Mouse (Mus musculus): ENCODE measurements at regions not wholly inside any gene's neighbourhood (a gene's known extent, or its start where the extent isn't known, plus 50 kb on each side); places are given as distances from the start of the nearest gene placed in this dataset.

DNA sequence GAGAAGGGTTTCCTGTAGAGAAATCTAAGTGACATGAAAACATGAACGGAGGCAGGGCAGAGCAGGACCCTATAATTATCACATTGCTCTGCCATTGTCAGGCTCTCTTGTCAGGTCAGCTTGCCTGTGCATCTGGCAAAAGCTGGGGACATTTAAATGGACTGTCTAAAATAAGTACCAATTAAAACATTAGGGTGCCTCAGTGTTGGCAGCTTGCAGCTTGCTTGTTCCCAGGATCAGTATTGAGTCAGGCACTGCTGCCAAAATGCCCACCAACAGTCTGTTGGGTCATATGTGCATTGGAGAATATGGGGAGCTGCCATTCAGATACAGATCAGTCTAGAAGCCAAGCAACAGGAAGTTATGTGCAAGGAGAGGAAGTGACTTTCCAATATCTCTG lies 349.5 kb upstream of the B3gat1 start:
- H3K9ac ChIP-seq: no peak overlapping the region
- no peak overlapping the region for H3K4me2 ChIP-seq (replicated peaks)
- no peak for ATAC-seq (ENCODE audit: insufficient number of reproducible peaks, low FRiP score, low TSS enrichment, low read depth)
- H3K36me3 ChIP-seq: no peaks in the 10 kb centered on the region
- no peak overlapping the region for H3K27ac ChIP-seq (replicated peaks)
- H3K4me3 ChIP-seq (replicated peaks): no peak overlapping the region
- no peaks in the 10 kb centered on the region for H3K27me3 ChIP-seq
- H3K9me3 ChIP-seq (replicated peaks): no peaks in the 10 kb centered on the region
- WGBS: 47% methylated on average over 1 of the region's 1 CpGs
- no peaks in the 10 kb centered on the region for H3K4me1 ChIP-seq

DNA sequence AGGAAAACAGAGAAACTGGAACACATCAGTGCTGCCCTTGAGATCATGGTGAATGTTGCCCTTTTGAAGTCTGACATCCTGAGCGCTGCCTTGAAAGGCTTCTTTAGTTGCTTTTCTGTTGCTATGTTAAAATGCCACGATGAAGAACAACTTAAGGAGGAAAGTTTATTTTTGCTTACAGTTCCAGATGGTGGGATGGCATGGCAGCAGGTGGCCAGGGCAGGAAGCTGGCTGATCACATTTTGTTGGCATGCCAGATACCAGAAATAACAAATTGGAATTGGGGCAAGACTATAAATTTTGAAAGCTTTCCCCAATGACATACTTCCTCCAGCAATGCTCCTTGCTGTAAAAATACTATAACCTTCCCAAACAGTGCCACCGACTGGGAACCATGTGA lies 334.9 kb upstream of the B3gat1 start:
- WGBS: 77% methylated on average over 3 of the region's 3 CpGs
- no peaks in the 10 kb centered on the region for H3K27me3 ChIP-seq
- H3K9ac ChIP-seq: no peak overlapping the region
- no peaks in the 10 kb centered on the region for H3K4me1 ChIP-seq
- H3K27ac ChIP-seq (replicated peaks): no peak overlapping the region
- no peak overlapping the region for H3K4me3 ChIP-seq (replicated peaks)
- no peaks in the 10 kb centered on the region for H3K9me3 ChIP-seq (replicated peaks)
- no peak for ATAC-seq (ENCODE audit: insufficient number of reproducible peaks, low FRiP score, low TSS enrichment, low read depth)
- no peaks in the 10 kb centered on the region for H3K36me3 ChIP-seq
- H3K4me2 ChIP-seq (replicated peaks): no peak overlapping the region

- WGBS: 45% methylated on average over 11 of the region's 11 CpGs
- ATAC-seq (ENCODE audit: insufficient number of reproducible peaks, low FRiP score, low TSS enrichment, low read depth): no peak
- no peak overlapping the region for H3K27ac ChIP-seq (replicated peaks)
- no peak overlapping the region for H3K4me2 ChIP-seq (replicated peaks)
- no peak overlapping the region for H3K9ac ChIP-seq
- H3K4me3 ChIP-seq (replicated peaks): no peak overlapping the region
- H3K9me3 ChIP-seq (replicated peaks): no peaks in the 10 kb centered on the region
- H3K36me3 ChIP-seq: no peaks in the 10 kb centered on the region
- no peaks in the 10 kb centered on the region for H3K27me3 ChIP-seq
- H3K4me1 ChIP-seq: no peaks in the 10 kb centered on the region
Observed at GRCm38 (mm10) chr9:26422897-26423823, 310.4 kb upstream of the B3gat1 start.

GRCm38 (mm10) chr9:26435507-26435906 lies 298.0 kb upstream of the B3gat1 start:
- Histone ChIP-seq H3K9ac (no peak overlapping the region), H3K4me3 (replicated peaks) (no peak overlapping the region)
- 76% methylated on average over 2 of the region's 2 CpGs for WGBS

GRCm38 (mm10) chr9:26437244-26437643 lies 296.3 kb upstream of the B3gat1 start:
- Histone ChIP-seq H3K9ac (no peak overlapping the region), H3K4me2 (replicated peaks) (no peak overlapping the region), H3K27me3 (no peaks in the 10 kb centered on the region), H3K27ac (replicated peaks) (no peak overlapping the region), H3K9me3 (replicated peaks) (no peaks in the 10 kb centered on the region), H3K4me3 (replicated peaks) (no peak overlapping the region), H3K36me3 (no peaks in the 10 kb centered on the region), H3K4me1 (no peaks in the 10 kb centered on the region)
- WGBS: 67% methylated on average over 2 of the region's 2 CpGs
- no peak for ATAC-seq (ENCODE audit: insufficient number of reproducible peaks, low FRiP score, low TSS enrichment, low read depth)

More at GRCm38 (mm10) chr9:26435507-26435906, 298.0 kb upstream of the B3gat1 start:
- Histone ChIP-seq H3K36me3 (no peaks in the 10 kb centered on the region), H3K9me3 (replicated peaks) (no peaks in the 10 kb centered on the region), H3K4me2 (replicated peaks) (no peak overlapping the region), H3K27me3 (no peaks in the 10 kb centered on the region), H3K27ac (replicated peaks) (no peak overlapping the region), H3K4me1 (no peaks in the 10 kb centered on the region)
- ATAC-seq (ENCODE audit: insufficient number of reproducible peaks, low FRiP score, low TSS enrichment, low read depth): no peak

DNA sequence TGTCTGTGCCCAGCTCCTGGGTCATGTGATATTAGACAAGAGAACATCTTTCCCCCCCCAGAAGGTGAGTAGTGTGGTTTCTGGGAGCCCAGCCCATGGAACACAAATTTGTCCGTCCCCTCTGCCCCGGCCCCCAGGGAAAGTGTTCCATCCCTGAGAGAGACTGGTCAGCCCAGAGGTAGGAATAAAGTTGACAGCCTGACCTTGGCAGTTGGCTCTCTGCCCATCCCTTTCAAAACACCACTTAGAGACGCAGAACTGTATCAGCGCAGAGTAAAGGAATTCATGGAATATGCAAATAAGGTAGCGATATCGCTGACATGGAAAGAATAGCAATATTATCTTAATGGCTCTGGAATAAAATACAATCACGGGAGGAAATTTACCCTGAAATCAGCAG lies 279.6 kb upstream of the B3gat1 start:
- Histone ChIP-seq H3K9ac (no peak overlapping the region), H3K9me3 (replicated peaks) (no peaks in the 10 kb centered on the region), H3K27me3 (no peaks in the 10 kb centered on the region), H3K4me1 (no peaks in the 10 kb centered on the region), H3K4me3 (replicated peaks) (no peak overlapping the region), H3K36me3 (no peaks in the 10 kb centered on the region), H3K27ac (replicated peaks) (no peak overlapping the region), H3K4me2 (replicated peaks) (no peak overlapping the region)
- WGBS: 82% methylated on average over 7 of the region's 7 CpGs
- ATAC-seq (ENCODE audit: insufficient number of reproducible peaks, low FRiP score, low TSS enrichment, low read depth): no peak

DNA sequence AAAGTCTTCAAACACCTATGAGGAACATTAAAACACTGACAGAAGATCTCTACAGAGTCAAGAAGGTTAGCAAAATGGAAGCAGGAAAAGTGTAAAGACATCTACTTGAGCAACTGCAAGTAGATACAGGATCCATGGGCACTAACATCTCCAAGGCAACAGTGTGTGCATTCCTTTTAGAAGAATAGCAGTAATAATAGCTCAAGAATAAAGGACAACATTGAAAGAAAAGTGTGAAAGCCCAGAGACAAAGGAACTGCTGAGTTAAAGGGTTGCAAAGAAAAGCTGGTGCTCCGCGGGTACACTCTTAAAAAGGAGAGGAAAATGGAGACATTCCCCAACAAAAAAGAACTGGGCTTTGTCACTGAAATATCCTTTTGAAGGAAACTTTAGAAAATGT lies 272.4 kb upstream of the B3gat1 start:
- 61% methylated on average over 2 of the region's 2 CpGs for WGBS
- H3K27ac ChIP-seq (replicated peaks): no peak overlapping the region
- ATAC-seq (ENCODE audit: insufficient number of reproducible peaks, low FRiP score, low TSS enrichment, low read depth): no peak
- H3K4me3 ChIP-seq (replicated peaks): no peak overlapping the region
- no peaks in the 10 kb centered on the region for H3K36me3 ChIP-seq
- no peaks in the 10 kb centered on the region for H3K9me3 ChIP-seq (replicated peaks)
- no peak overlapping the region for H3K4me2 ChIP-seq (replicated peaks)
- H3K9ac ChIP-seq: no peak overlapping the region
- no peaks in the 10 kb centered on the region for H3K4me1 ChIP-seq
- no peaks in the 10 kb centered on the region for H3K27me3 ChIP-seq

- H3K27me3 ChIP-seq: no peaks in the 10 kb centered on the region
- H3K4me3 ChIP-seq (replicated peaks): no peak overlapping the region
- no peaks in the 10 kb centered on the region for H3K36me3 ChIP-seq
- H3K9me3 ChIP-seq (replicated peaks): no peaks in the 10 kb centered on the region
- H3K9ac ChIP-seq: no peak overlapping the region
- no peaks in the 10 kb centered on the region for H3K4me1 ChIP-seq
- WGBS: 52% methylated on average over 7 of the region's 7 CpGs
- no peak overlapping the region for H3K27ac ChIP-seq (replicated peaks)
- ATAC-seq (ENCODE audit: insufficient number of reproducible peaks, low FRiP score, low TSS enrichment, low read depth): no peak
- no peak overlapping the region for H3K4me2 ChIP-seq (replicated peaks)
Observed at GRCm38 (mm10) chr9:26470694-26471392, 262.7 kb upstream of the B3gat1 start.

DNA sequence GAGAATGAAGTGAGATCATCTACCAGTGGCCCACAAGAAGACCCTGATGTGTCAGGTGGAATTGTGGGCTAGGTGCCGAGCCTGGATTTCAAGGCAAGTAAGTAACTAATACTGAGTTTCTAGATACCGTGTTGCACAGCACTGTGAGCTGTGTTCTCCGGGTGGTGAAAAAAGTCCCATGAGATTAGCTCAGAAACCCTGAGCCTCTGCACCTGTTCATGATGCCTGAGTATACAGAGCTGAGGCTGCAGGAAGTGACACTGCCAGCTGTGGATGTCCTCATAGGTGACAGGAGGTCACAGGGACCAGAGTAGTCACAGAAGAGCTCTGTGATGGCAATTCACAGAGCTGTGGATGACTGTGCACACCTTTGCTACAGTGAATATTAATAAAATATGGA lies 257.2 kb upstream of the B3gat1 start:
- Histone ChIP-seq H3K36me3 (no peaks in the 10 kb centered on the region), H3K9ac (no peak overlapping the region), H3K27me3 (no peaks in the 10 kb centered on the region), H3K4me1 (no peaks in the 10 kb centered on the region), H3K9me3 (replicated peaks) (no peaks in the 10 kb centered on the region), H3K4me2 (replicated peaks) (no peak overlapping the region), H3K4me3 (replicated peaks) (no peak overlapping the region), H3K27ac (replicated peaks) (no peak overlapping the region)
- ATAC-seq (ENCODE audit: insufficient number of reproducible peaks, low FRiP score, low TSS enrichment, low read depth): no peak; the same call in 1 of the 2 replicates
- WGBS: 83% methylated on average over 3 of the region's 3 CpGs

DNA sequence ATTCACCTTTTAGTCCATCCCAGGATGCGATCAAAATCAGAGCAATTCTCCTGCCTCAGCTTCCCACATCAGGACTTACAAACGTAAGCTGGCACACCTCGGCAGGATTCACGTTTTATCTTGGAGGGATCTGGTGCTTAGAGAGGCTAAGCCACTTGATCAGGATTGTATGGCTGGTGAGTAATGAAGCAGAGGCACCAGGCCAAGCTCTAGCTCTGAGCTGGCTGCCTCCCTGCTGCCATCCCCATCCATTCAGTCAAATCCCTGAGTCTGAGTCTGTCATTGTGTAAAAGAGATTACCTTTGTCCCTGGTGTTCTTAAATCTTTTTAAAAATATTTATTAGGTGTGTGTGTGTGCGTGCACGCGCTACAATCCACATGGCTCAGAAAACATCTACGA lies 252.6 kb upstream of the B3gat1 start:
- no peak for ATAC-seq (ENCODE audit: insufficient number of reproducible peaks, low FRiP score, low TSS enrichment, low read depth)
- Histone ChIP-seq H3K4me2 (replicated peaks) (no peak overlapping the region), H3K4me1 (no peaks in the 10 kb centered on the region), H3K9ac (no peak overlapping the region), H3K4me3 (replicated peaks) (no peak overlapping the region), H3K27ac (replicated peaks) (no peak overlapping the region), H3K27me3 (no peaks in the 10 kb centered on the region), H3K36me3 (no peaks in the 10 kb centered on the region), H3K9me3 (replicated peaks) (no peaks in the 10 kb centered on the region)
- 79% methylated on average over 8 of the region's 8 CpGs for WGBS

DNA sequence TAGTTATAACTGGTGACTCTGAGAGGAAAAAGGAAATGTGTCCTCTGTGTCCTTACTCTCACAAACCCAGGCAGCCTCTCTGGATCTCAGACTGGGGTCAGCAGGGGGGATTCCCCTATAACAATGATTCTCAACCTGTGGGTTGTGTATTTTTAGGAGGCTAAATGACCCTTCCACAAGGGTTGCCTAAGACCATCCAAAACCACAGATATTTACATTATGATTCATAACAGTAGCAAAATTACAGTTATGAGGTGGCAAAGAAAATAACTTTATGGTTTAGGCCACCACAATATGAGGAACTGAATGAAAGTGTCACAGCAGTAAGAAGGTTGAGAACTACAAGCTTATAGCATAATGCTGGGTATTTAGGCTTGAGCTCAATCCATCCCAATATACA lies 251.6 kb upstream of the B3gat1 start:
- no peaks in the 10 kb centered on the region for H3K9me3 ChIP-seq (replicated peaks)
- no peak overlapping the region for H3K4me3 ChIP-seq (replicated peaks)
- no peaks in the 10 kb centered on the region for H3K27me3 ChIP-seq
- no peak for ATAC-seq (ENCODE audit: insufficient number of reproducible peaks, low FRiP score, low TSS enrichment, low read depth)
- H3K4me1 ChIP-seq: no peaks in the 10 kb centered on the region
- H3K9ac ChIP-seq: no peak overlapping the region
- no peak overlapping the region for H3K27ac ChIP-seq (replicated peaks)
- no peak overlapping the region for H3K4me2 ChIP-seq (replicated peaks)
- H3K36me3 ChIP-seq: no peaks in the 10 kb centered on the region

All from embryonic facial prominence, embryonic 15.5 days (tissue).